Mouse (Mus musculus) myocyte (in vitro differentiated cells): ENCODE results near the gene Dhx34. TPM values are rescaled to one million over a fixed set of nuclear protein-coding genes. Genes with fewer than 3 reads are reported as not detected.
A peak's percentile ranks its signal among the peaks of the same experiment; 100 is the strongest.

Source experiments
- H3K27me3 ChIP-seq: one replicate; pipeline ENCODE4 v1.6.1; 2011; ENCODE audit not compliant: control insufficient read depth, insufficient read depth, insufficient read length
- H3K36me3 ChIP-seq: one replicate; pipeline ENCODE4 v1.6.1; 2011; ENCODE audit not compliant: control insufficient read depth, insufficient read depth
- H3K4me2 ChIP-seq: one replicate; pipeline ENCODE4 v1.6.1; 2011; ENCODE audit warnings: low read depth, control low read depth
- H3K4me3 ChIP-seq: one replicate; pipeline ENCODE4 v1.5.1; 2011; ENCODE audit warnings: mild to moderate bottlenecking, control low read depth, moderate library complexity
- H3K79me2 ChIP-seq: one replicate; pipeline ENCODE4 v1.6.1; 2011; ENCODE audit not compliant: control insufficient read depth, insufficient read depth
- H3ac ChIP-seq: one replicate; pipeline ENCODE4 v1.6.1; 2011; ENCODE audit not compliant: control insufficient read depth, insufficient read length
- CEBPB ChIP-seq: IDR thresholded peaks from 2 replicates; pipeline ENCODE4 v1.6.1; 2011; ENCODE audit warnings: mild to moderate bottlenecking, moderate library complexity; ENCODE audit not compliant: poor library complexity, insufficient read depth, severe bottlenecking
- E2F4 ChIP-seq: IDR thresholded peaks from one replicate; pipeline ENCODE4 v1.6.1; 2011; ENCODE audit warnings: mild to moderate bottlenecking, control low read depth, moderate library complexity; ENCODE audit not compliant: insufficient read depth
- MAX ChIP-seq: IDR thresholded peaks from one replicate; pipeline ENCODE4 v1.6.1; 2011; ENCODE audit warnings: low read depth, mild to moderate bottlenecking, control low read depth
- MYOD1 ChIP-seq, 3 experiments: IDR thresholded peaks; one replicate each; pipeline ENCODE4 v1.6.1; 2011; ENCODE audit warnings: control low read depth in 2 of 3, low read depth in 2 of 3, mild to moderate bottlenecking in 2 of 3, moderate library complexity in 1 of 3; ENCODE audit not compliant: insufficient read length in 2 of 3, control insufficient read depth in 1 of 3
- MYOG ChIP-seq, 3 experiments: IDR thresholded peaks; one replicate each; pipeline ENCODE4 v1.6.1; 2011; ENCODE audit warnings: control low read depth in 2 of 3, low read depth in 2 of 3, mild to moderate bottlenecking in 2 of 3; ENCODE audit not compliant: insufficient read length in 2 of 3, control insufficient read depth in 1 of 3, insufficient read depth in 1 of 3
- POLR2A ChIP-seq: IDR thresholded peaks from one replicate; pipeline ENCODE4 v1.6.1; 2011; ENCODE audit warnings: low read depth, mild to moderate bottlenecking, control low read depth, moderate library complexity; ENCODE audit not compliant: insufficient read length
- POLR2AphosphoS2 ChIP-seq: IDR thresholded peaks from one replicate; pipeline ENCODE4 v1.6.1; 2011; ENCODE audit warnings: low read depth, control low read depth; ENCODE audit not compliant: insufficient read length
- REST ChIP-seq: IDR thresholded peaks from one replicate; pipeline ENCODE4 v1.6.1; 2011; ENCODE audit warnings: mild to moderate bottlenecking, control low read depth, moderate library complexity; ENCODE audit not compliant: insufficient read depth, insufficient read length
- SRF ChIP-seq: IDR thresholded peaks from one replicate; pipeline ENCODE4 v1.6.1; 2011; ENCODE audit warnings: low read depth; ENCODE audit not compliant: control insufficient read depth, insufficient read length
- TCF12 ChIP-seq: IDR thresholded peaks from one replicate; pipeline ENCODE4 v1.6.1; 2011; ENCODE audit warnings: mild to moderate bottlenecking, control low read depth; ENCODE audit not compliant: poor library complexity, insufficient read depth, severe bottlenecking
- TCF3 ChIP-seq: IDR thresholded peaks from one replicate; pipeline ENCODE4 v1.6.1; 2011; ENCODE audit warnings: low read depth, control low read depth; ENCODE audit not compliant: insufficient read length
- USF1 ChIP-seq: IDR thresholded peaks from one replicate; pipeline ENCODE4 v1.6.1; 2011; ENCODE audit warnings: low read depth, mild to moderate bottlenecking, control low read depth, moderate library complexity
- polyA plus RNA-seq: library from polyadenylated mRNA; unstranded; fragments of >200 nt; fragmentation: generic; extraction: Trizol; gene quantifications from one replicate; pipeline ENCODE4 v1.2.1, GENCODE M21; 2012; ENCODE audit warnings: missing spikeins

Dhx34 gene
- polyA plus RNA-seq, 1 experiment: 9.0 TPM

DNA sequence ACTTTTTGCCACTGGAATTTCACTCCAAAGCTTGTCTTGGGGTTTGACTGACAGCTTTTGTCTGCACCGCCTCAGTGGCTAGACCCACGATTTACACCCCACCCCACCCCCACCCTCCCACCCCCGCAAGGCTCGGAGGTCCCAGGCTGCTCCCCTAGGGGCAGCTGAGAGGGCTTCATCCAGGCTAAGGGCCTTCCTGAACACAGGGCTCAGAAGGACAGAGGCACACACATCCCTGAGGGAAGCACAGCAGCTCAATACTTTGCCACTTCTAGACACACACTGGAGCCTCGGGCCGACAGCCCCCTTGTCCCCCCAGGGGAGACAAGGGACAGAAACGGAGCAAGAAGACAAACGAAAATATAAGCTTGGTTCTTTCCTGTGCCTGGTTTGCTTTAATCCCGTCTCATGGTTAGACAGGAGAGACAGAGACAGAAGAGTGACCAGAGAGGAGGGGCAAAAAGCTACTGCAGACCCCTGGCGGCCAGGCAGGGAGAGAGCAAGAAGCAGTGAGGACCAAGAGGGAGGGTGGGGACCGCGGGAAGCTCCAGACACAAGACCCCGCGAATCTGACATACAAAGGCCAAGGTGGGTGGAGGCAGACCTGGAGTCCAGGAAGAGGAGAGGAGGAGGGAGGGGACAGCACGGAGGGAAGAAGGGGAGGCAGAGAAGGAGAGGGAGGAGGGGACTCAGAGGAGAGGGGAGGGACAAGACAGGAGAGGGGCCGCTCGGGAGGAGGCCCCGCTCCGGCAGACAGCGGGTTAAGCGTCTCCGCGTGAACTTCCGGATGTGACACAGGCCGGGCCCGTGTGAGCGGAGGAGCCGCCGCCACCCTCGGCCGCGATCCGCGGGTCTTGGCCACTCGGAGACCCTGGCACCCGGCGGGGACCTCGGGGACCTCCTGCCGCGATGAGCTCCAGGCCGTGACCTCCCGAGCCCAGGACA, 47.0 kb downstream of the Dhx34 start, which contains the start of gene Meis3:
Gene Meis3, plus strand, starts transcription at position 494 of the 945 bp plus-strand sequence.
- peak within 1 kb of the TSS; percentile 2 for H3ac ChIP-seq
- H3K36me3 ChIP-seq: no peaks in the 10 kb centered on the region
- TF ChIP-seq MAX (no peak), USF1 (no peak), TCF3 (no peak), TCF12 (no peak), SRF (no peak)
- peak within 1 kb of the TSS; percentile 76 for H3K4me2 ChIP-seq
- H3K4me3 ChIP-seq: peak within 1 kb of the TSS; percentile 18
- peaks cover 14% of the 10 kb centered on the region for H3K27me3 ChIP-seq
- H3K79me2 ChIP-seq: no peaks in the 10 kb centered on the region

DNA sequence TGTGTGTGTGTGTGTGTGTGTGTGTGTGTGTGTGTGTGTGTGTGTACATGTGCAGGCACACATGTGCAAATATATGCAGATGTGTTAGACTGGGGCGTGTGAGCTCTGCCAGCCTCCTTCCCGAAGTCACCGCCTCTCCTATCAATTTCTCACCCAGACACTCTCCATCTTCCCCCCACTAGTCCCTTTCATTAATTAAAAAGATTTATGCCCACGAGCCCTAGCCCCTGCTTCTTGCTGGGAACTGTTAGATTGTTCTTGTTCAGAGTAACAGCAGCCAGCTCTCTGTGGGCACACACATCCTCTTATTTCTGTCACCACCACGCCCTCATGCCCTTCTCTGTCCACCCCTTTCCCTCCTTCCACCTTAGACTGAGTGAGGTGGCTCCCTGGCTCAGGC, 48.7 kb downstream of the Dhx34 start:
- no peak overlapping the region for H3K4me2 ChIP-seq
- H3K27me3 ChIP-seq: peaks cover 14% of the 10 kb centered on the region
- H3K4me3 ChIP-seq: no peak overlapping the region
- H3K36me3 ChIP-seq: no peaks in the 10 kb centered on the region
- TF ChIP-seq POLR2AphosphoS2 (no peak), TCF12 (no peak), TCF3 (no peak), MAX (no peak), MYOD1 (IDR thresholded peaks at IDR 0.05; ENCODE audit: control insufficient read depth in 1 of 3, insufficient read length in 2 of 3, low read depth in 2 of 3) (no peak), POLR2A (no peak), MYOG (IDR thresholded peaks at IDR 0.05; ENCODE audit: control insufficient read depth in 1 of 3, insufficient read depth in 1 of 3, insufficient read length in 2 of 3, low read depth in 2 of 3) (no peak), CEBPB (no peak), E2F4 (no peak), USF1 (no peak), SRF (no peak), REST (no peak)
- no peaks in the 10 kb centered on the region for H3K79me2 ChIP-seq
- no peak overlapping the region for H3ac ChIP-seq

DNA sequence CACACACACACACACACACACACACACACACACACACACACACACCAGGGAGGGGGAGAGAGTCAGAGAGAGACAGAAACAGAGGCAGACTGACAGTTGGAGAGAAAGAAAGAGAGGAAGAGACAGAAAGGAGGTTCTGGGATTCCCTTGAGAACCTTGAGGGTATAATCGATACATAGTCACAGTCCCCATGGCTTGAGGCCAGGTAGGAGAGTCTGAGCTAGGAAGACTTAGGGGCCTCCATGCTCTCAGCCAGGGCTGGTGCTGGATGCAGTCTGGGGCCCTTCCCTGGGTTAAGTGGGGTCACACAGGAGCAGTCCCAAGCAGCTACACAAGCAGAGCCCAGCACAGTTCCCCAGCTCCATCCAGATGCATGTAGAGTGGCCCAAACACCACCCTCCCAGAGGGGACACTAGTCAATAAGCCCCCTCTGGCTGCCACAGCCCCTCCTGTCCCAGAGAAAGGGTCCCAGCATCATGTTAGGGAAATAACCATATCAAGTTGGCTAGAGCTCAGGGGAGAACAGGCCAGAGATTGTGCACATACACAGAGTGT, 49.2 kb downstream of the Dhx34 start:
- no peak overlapping the region for H3ac ChIP-seq
- no peaks in the 10 kb centered on the region for H3K36me3 ChIP-seq
- peaks cover 14% of the 10 kb centered on the region for H3K27me3 ChIP-seq
- no peak overlapping the region for H3K4me2 ChIP-seq
- H3K4me3 ChIP-seq: no peak overlapping the region
- no peaks in the 10 kb centered on the region for H3K79me2 ChIP-seq
- no peak for TF ChIP-seq MAX
- TF ChIP-seq POLR2AphosphoS2: no peak
- no peak for TF ChIP-seq USF1
- TF ChIP-seq MYOD1 (IDR thresholded peaks at IDR 0.05; ENCODE audit: control insufficient read depth in 1 of 3, insufficient read length in 2 of 3, low read depth in 2 of 3): no peak
- no peak for TF ChIP-seq MYOG (IDR thresholded peaks at IDR 0.05; ENCODE audit: control insufficient read depth in 1 of 3, insufficient read depth in 1 of 3, insufficient read length in 2 of 3, low read depth in 2 of 3)
- no peak for TF ChIP-seq SRF
- TF ChIP-seq POLR2A: no peak
- no peak for TF ChIP-seq CEBPB
- no peak for TF ChIP-seq E2F4
- no peak for TF ChIP-seq TCF12
- no peak for TF ChIP-seq REST
- TF ChIP-seq TCF3: no peak

GRCm38 (mm10) chr7:16172141-16172581, 49.7 kb downstream of the Dhx34 start:
- Histone ChIP-seq H3K4me2 (no peak overlapping the region), H3K4me3 (no peak overlapping the region), H3K27me3 (peaks cover 14% of the 10 kb centered on the region), H3K79me2 (no peaks in the 10 kb centered on the region), H3ac (no peak overlapping the region), H3K36me3 (no peaks in the 10 kb centered on the region)
- TF ChIP-seq TCF3 (no peak), TCF12 (no peak), POLR2A (no peak), USF1 (no peak), CEBPB (no peak), REST (no peak), POLR2AphosphoS2 (no peak), MYOD1 (IDR thresholded peaks at IDR 0.05; ENCODE audit: control insufficient read depth in 1 of 3, insufficient read length in 2 of 3, low read depth in 2 of 3) (no peak), E2F4 (no peak), SRF (no peak)
